Mouse (Mus musculus) heart, embryonic 16.5 days (tissue): ENCODE results near the gene Guca2b. TPM values are rescaled to one million over a fixed set of nuclear protein-coding genes. Genes with fewer than 3 reads are reported as not detected.

Experiments used
- ATAC-seq: fragments of 200-750 bp; cut with Nextera tagmentation; replicated peaks from 2 replicates; pipeline ENCODE4 v1.8.0; 2017; ENCODE audit warnings: moderate number of reproducible peaks; ENCODE audit not compliant: insufficient read depth, low FRiP score; ENCODE audit errors: extremely low read depth
- H3K27ac ChIP-seq: fragments of 300-500 bp; sonication (generic); 2 replicates; pipeline ENCODE4 v1.5.1; 2014; ENCODE audit warnings: mild to moderate bottlenecking, low read length, control low read depth, moderate library complexity
- H3K27me3 ChIP-seq: fragments of 300-500 bp; sonication (generic); 2 replicates; pipeline ENCODE4 v1.6.1; 2014; ENCODE audit warnings: low read length, mixed read lengths; ENCODE audit not compliant: control insufficient read depth, insufficient read depth
- H3K36me3 ChIP-seq: fragments of 300-500 bp; sonication (generic); 2 replicates; pipeline ENCODE4 v1.6.1; 2014; ENCODE audit not compliant: control insufficient read depth, insufficient read depth
- H3K4me1 ChIP-seq: fragments of 300-500 bp; sonication (generic); 2 replicates; pipeline ENCODE4 v1.6.1; 2014; ENCODE audit warnings: low read length, mixed read lengths; ENCODE audit not compliant: control insufficient read depth, insufficient read depth
- H3K4me2 ChIP-seq: fragments of 300-500 bp; sonication (generic); 2 replicates; pipeline ENCODE4 v1.6.1; 2014; ENCODE audit warnings: low read depth, mild to moderate bottlenecking, control low read depth, low read length
- H3K4me3 ChIP-seq: fragments of 300-500 bp; sonication (generic); 2 replicates; pipeline ENCODE4 v1.5.1; 2014; ENCODE audit warnings: mild to moderate bottlenecking, control low read depth, low read length
- H3K9ac ChIP-seq: fragments of 300-500 bp; sonication (generic); 2 replicates; pipeline ENCODE4 v1.6.1; 2014; ENCODE audit warnings: low read length, control low read depth
- H3K9me3 ChIP-seq: fragments of 300-500 bp; sonication (generic); replicated peaks from 2 replicates; pipeline ENCODE4 v1.6.1; 2016; ENCODE audit warnings: low read length; ENCODE audit not compliant: control insufficient read depth
- WGBS: fragments of 180-500 bp; shearing (Covaris S2); extraction: QIAGEN DNeasy Blood & Tissue Kit; methylation state at CpG from one replicate; pipeline ENCODE4 v1.1.7; 2014; 5-methylcytosine and 5-hydroxymethylcytosine counted together
- polyA plus RNA-seq: library from polyadenylated mRNA; unstranded; fragments of >200 nt; fragmentation: Nextera tagmentation; extraction: Ambion mirVana; gene quantifications from 2 replicates; pipeline ENCODE4 v1.2.1, GENCODE M21; 2015

The Guca2b gene
- polyA plus RNA-seq, 1 experiment from 2014 or later, result 2.4 TPM

- no peaks in the 10 kb centered on the region for H3K36me3 ChIP-seq
- H3K27ac ChIP-seq, result no peak overlapping the region
- no peak overlapping the region for H3K4me2 ChIP-seq
- 66% methylated on average over 9 of the region's 9 CpGs for WGBS
- no peak for ATAC-seq
- no peaks in the 10 kb centered on the region for H3K27me3 ChIP-seq
- peaks cover 9% of the 10 kb centered on the region; the same call in 1 of the 2 replicates for H3K4me1 ChIP-seq
- no peak overlapping the region for H3K4me3 ChIP-seq
- H3K9me3 ChIP-seq, result no peaks in the 10 kb centered on the region
- H3K9ac ChIP-seq, result no peak overlapping the region
Measured at GRCm38 (mm10) chr4:119671164-119671563, 12.4 kb upstream of the Guca2b start.

- peaks cover 13% of the 10 kb centered on the region; the same call in 1 of the 2 replicates for H3K4me1 ChIP-seq
- no peak for ATAC-seq
- H3K27me3 ChIP-seq, result no peaks in the 10 kb centered on the region
- H3K36me3 ChIP-seq, result no peaks in the 10 kb centered on the region
- H3K27ac ChIP-seq, result no peak overlapping the region
- no peak overlapping the region for H3K4me3 ChIP-seq
- no peak overlapping the region for H3K4me2 ChIP-seq
- 80% methylated on average over 6 of the region's 6 CpGs for WGBS
- no peak overlapping the region for H3K9ac ChIP-seq
- H3K9me3 ChIP-seq, result no peaks in the 10 kb centered on the region
Measured at GRCm38 (mm10) chr4:119670736-119671135, 12.0 kb upstream of the Guca2b start.

- Histone ChIP-seq H3K4me2 (no peak overlapping the region), H3K9ac (no peak overlapping the region), H3K27ac (no peak overlapping the region), H3K9me3 (no peaks in the 10 kb centered on the region), H3K4me1 (peaks cover 16% of the 10 kb centered on the region; the same call in 1 of the 2 replicates), H3K27me3 (no peaks in the 10 kb centered on the region), H3K4me3 (no peak overlapping the region), H3K36me3 (no peaks in the 10 kb centered on the region)
- WGBS, result 62% methylated on average over 7 of the region's 7 CpGs
- no peak for ATAC-seq
Measured at GRCm38 (mm10) chr4:119670210-119670555, 11.4 kb upstream of the Guca2b start.

GRCm38 (mm10) chr4:119669356-119670209 lies 10.8 kb upstream of the Guca2b start:
- Histone ChIP-seq H3K4me2 (no peak overlapping the region), H3K4me1 (peaks cover 16% of the 10 kb centered on the region; the same call in 1 of the 2 replicates), H3K36me3 (no peaks in the 10 kb centered on the region), H3K27me3 (no peaks in the 10 kb centered on the region), H3K9ac (no peak overlapping the region), H3K27ac (no peak overlapping the region), H3K4me3 (no peak overlapping the region), H3K9me3 (no peaks in the 10 kb centered on the region)
- 74% methylated on average over 10 of the region's 10 CpGs for WGBS
- no peak for ATAC-seq

- Histone ChIP-seq H3K9me3 (no peaks in the 10 kb centered on the region), H3K27me3 (no peaks in the 10 kb centered on the region), H3K27ac (no peak overlapping the region), H3K4me1 (peaks cover 19% of the 10 kb centered on the region), H3K36me3 (no peaks in the 10 kb centered on the region), H3K4me3 (no peak overlapping the region), H3K9ac (no peak overlapping the region), H3K4me2 (no peak overlapping the region)
- no peak for ATAC-seq
- WGBS, result 79% methylated on average over 4 of the region's 4 CpGs
Measured at GRCm38 (mm10) chr4:119668596-119668995, 9.8 kb upstream of the Guca2b start.

- no peak for ATAC-seq
- H3K9ac ChIP-seq, result no peak overlapping the region
- no peaks in the 10 kb centered on the region for H3K27me3 ChIP-seq
- H3K27ac ChIP-seq, result no peak overlapping the region
- 81% methylated on average over 3 of the region's 3 CpGs for WGBS
- H3K4me2 ChIP-seq, result no peak overlapping the region
- no peaks in the 10 kb centered on the region for H3K9me3 ChIP-seq
- H3K4me3 ChIP-seq, result no peak overlapping the region
- H3K4me1 ChIP-seq, result peaks cover 19% of the 10 kb centered on the region
- H3K36me3 ChIP-seq, result no peaks in the 10 kb centered on the region
Measured at GRCm38 (mm10) chr4:119668185-119668584, 9.4 kb upstream of the Guca2b start.

- no peaks in the 10 kb centered on the region for H3K9me3 ChIP-seq
- no peak overlapping the region for H3K9ac ChIP-seq
- H3K4me1 ChIP-seq, result peaks cover 25% of the 10 kb centered on the region
- no peaks in the 10 kb centered on the region for H3K36me3 ChIP-seq
- 0 out of 2 replicates have a peak, but pooled peaks have one; percentile 24 for ATAC-seq
- H3K4me3 ChIP-seq, result no peak overlapping the region
- 27% methylated on average over 5 of the region's 5 CpGs for WGBS
- H3K4me2 ChIP-seq, result no peak overlapping the region
- H3K27me3 ChIP-seq, result no peaks in the 10 kb centered on the region
- H3K27ac ChIP-seq, result no peak overlapping the region
Measured at GRCm38 (mm10) chr4:119667454-119667853, 8.7 kb upstream of the Guca2b start.

- H3K9me3 ChIP-seq, result no peaks in the 10 kb centered on the region
- WGBS, result 29% methylated on average over 8 of the region's 8 CpGs
- peak overlapping the region; percentile 68 for H3K27ac ChIP-seq
- H3K4me2 ChIP-seq, result no peak overlapping the region
- no peaks in the 10 kb centered on the region for H3K36me3 ChIP-seq
- H3K4me3 ChIP-seq, result no peak overlapping the region
- peaks cover 32% of the 10 kb centered on the region for H3K4me1 ChIP-seq
- no peaks in the 10 kb centered on the region for H3K27me3 ChIP-seq
- H3K9ac ChIP-seq, result no peak overlapping the region
- no peak for ATAC-seq
Measured at GRCm38 (mm10) chr4:119666116-119666515, 7.4 kb upstream of the Guca2b start.

- no peak for ATAC-seq
- H3K4me2 ChIP-seq, result no peak overlapping the region
- no peaks in the 10 kb centered on the region for H3K9me3 ChIP-seq
- no peak overlapping the region for H3K27ac ChIP-seq
- H3K4me1 ChIP-seq, result peaks cover 28% of the 10 kb centered on the region
- no peaks in the 10 kb centered on the region for H3K27me3 ChIP-seq
- no peak overlapping the region for H3K9ac ChIP-seq
- 90% methylated on average over 2 of the region's 2 CpGs for WGBS
- no peak overlapping the region for H3K4me3 ChIP-seq
- no peaks in the 10 kb centered on the region for H3K36me3 ChIP-seq
Measured at GRCm38 (mm10) chr4:119665166-119665565, 6.4 kb upstream of the Guca2b start.
